Mouse (Mus musculus) lung, embryonic 14.5 days (tissue): ENCODE data around the gene Fam186a. TPM values are rescaled to one million over a fixed set of nuclear protein-coding genes. Genes with fewer than 3 reads are reported as not detected.
"Not testable (repeated sequence)": the region's sequence is repeated elsewhere in the genome, so short reads cannot be mapped to it uniquely, and the experiment has no call there.

ENCODE experiments used
- ATAC-seq: fragments of 200-750 bp; cut with Nextera tagmentation; 2 replicates; pipeline ENCODE4 v1.8.0; 2017; ENCODE audit warnings: mild to moderate bottlenecking, moderate TSS enrichment, moderate library complexity; ENCODE audit not compliant: insufficient read depth
- DNase-seq: peaks from one replicate; pipeline ENCODE4 v3.0.0-alpha.2; 2015
- H3K27ac ChIP-seq: fragments of 300-500 bp; sonication (generic); 2 replicates; pipeline ENCODE4 v1.5.1; 2014; ENCODE audit warnings: low read depth, mild to moderate bottlenecking, moderate library complexity
- H3K27me3 ChIP-seq: fragments of 300-500 bp; sonication (generic); 2 replicates; pipeline ENCODE4 v1.6.1; 2014; ENCODE audit warnings: low read length, control low read depth; ENCODE audit not compliant: insufficient read depth
- H3K36me3 ChIP-seq: fragments of 300-500 bp; sonication (generic); 2 replicates; pipeline ENCODE4 v1.6.1; 2014; ENCODE audit warnings: control low read depth; ENCODE audit not compliant: insufficient read depth
- H3K4me1 ChIP-seq: fragments of 300-500 bp; sonication (generic); 2 replicates; pipeline ENCODE4 v1.6.1; 2014; ENCODE audit warnings: antibody characterized with exemption, control low read depth; ENCODE audit not compliant: insufficient read depth
- H3K4me2 ChIP-seq: fragments of 300-500 bp; sonication (generic); 2 replicates; pipeline ENCODE4 v1.6.1; 2014; ENCODE audit warnings: mild to moderate bottlenecking
- H3K4me3 ChIP-seq: fragments of 300-500 bp; sonication (generic); 2 replicates; pipeline ENCODE4 v1.5.1; 2014; ENCODE audit warnings: low read depth, low read length
- H3K9ac ChIP-seq: fragments of 300-500 bp; sonication (generic); 2 replicates; pipeline ENCODE4 v1.6.1; 2014
- H3K9me3 ChIP-seq: fragments of 300-500 bp; sonication (generic); 2 replicates; pipeline ENCODE4 v1.6.1; 2016; ENCODE audit warnings: low read depth, low read length, control low read depth
- CTCF ChIP-seq: IDR thresholded peaks from 2 replicates; pipeline ENCODE4 v1.5.1; 2016; ENCODE audit warnings: antibody characterized with exemption, low read depth
- WGBS: fragments of 180-500 bp; shearing (Covaris S2); extraction: QIAGEN DNeasy Blood & Tissue Kit; methylation state at CpG from one replicate; pipeline ENCODE4 v1.1.7; 2014; 5-methylcytosine and 5-hydroxymethylcytosine counted together
- polyA plus RNA-seq: library from polyadenylated mRNA; unstranded; fragments of >200 nt; fragmentation: Nextera tagmentation; extraction: Ambion mirVana; gene quantifications from 2 replicates; pipeline ENCODE4 v1.2.1, GENCODE M21; 2014

Gene Fam186a
- polyA plus RNA-seq, 1 experiment from 2014 or later: 0.04 TPM

DNA sequence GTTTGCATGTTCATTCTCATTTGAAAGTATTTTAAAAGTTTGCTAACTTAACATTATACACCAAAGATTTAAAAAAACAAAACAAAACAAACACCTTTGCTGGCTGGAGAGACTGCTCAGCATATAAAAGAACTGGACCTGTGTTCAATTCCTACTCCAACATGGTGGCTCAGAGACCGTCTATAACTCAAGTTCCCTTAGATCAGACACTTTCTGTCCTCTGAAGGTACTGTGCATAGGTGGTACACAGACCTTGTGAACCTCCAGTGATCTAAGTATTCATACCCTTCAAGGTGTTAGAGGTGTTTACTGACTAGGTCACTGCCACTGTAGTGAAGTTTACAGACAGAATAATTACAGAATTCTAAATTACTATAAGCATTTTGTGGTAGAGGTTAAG, 12.4 kb upstream of the Fam186a start:
- WGBS: 69% methylated on average over 1 of the region's 1 CpGs

DNA sequence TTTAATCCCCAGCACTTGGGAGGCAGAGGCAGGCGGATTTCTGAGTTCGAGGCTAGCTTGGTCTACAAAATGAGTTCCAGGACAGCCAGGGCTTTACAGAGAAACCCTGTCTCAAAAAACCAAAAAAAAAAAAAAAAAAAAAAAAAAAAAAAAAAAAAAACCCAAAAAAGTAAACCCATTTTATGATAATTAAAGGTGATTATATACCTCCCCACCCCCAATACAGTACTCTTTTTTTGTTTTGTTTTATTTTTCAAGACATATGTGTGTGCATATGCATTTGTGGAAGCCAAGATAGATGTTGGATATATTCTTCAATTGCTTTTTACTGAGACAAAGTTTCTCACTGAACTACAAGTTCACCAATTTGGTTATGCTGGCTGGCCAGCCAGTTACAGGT, 9.3 kb upstream of the Fam186a start:
- not testable (repeated sequence) for DNase-seq, H3K4me1 ChIP-seq, H3K27ac ChIP-seq, H3K9ac ChIP-seq, H3K27me3 ChIP-seq, H3K9me3 ChIP-seq, ATAC-seq, H3K36me3 ChIP-seq, H3K4me2 ChIP-seq, H3K4me3 ChIP-seq
- WGBS: 91% methylated on average over 2 of the region's 2 CpGs

More for the DNA sequence above, 12.4 kb upstream of the Fam186a start:
- no peaks in the 10 kb centered on the region for H3K9me3 ChIP-seq
- no peaks in the 10 kb centered on the region for H3K36me3 ChIP-seq
- no peaks in the 10 kb centered on the region for H3K27me3 ChIP-seq
- no peaks in the 10 kb centered on the region for H3K4me1 ChIP-seq
- no peak overlapping the region for H3K4me2 ChIP-seq
- no peak for TF ChIP-seq CTCF
- no peak overlapping the region for H3K9ac ChIP-seq
- H3K27ac ChIP-seq: no peak overlapping the region
- ATAC-seq (no peak), DNase-seq (no peak)
- H3K4me3 ChIP-seq: no peak overlapping the region

DNA sequence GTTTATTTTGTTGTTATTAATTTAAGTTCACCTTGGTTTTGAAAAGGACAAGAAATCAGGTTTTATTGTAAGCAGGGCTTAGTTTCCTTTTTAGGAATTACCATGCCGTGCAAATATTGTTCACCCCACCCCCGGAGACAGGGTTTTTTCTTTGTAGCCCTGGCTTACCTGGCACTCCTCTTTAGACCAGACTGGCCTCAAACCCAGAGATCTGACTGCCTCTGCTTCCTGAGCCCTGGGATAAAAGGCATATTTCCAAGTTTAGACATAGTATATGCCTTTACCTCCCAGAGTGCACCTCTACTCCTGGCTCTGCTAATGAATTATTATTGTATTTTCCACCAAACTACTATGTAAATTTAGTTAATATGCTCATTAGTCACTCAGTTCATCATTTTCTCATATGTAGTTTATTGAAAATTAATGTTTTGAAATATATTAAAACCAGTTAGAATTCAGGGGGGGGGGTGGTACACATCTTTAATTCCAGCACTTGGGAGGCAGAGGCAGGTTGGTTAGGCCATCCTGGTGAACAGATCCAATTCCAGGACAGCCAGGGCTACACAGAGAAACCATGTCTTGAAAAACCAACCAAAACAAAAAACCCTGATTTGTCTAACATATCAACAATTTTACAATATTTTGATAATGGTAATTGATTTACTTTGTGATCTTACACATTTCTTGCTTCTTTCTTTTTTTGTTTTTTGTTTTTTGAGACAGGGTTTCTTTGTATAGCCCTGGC, 7.8 kb upstream of the Fam186a start:
- H3K4me1 ChIP-seq: no peaks in the 10 kb centered on the region
- ATAC-seq (no peak), DNase-seq (no peak)
- no peak overlapping the region for H3K27ac ChIP-seq
- TF ChIP-seq CTCF: no peak
- H3K9ac ChIP-seq: no peak overlapping the region
- peak overlapping the region; percentile 82 for H3K4me2 ChIP-seq
- H3K36me3 ChIP-seq: no peaks in the 10 kb centered on the region
- no peaks in the 10 kb centered on the region for H3K9me3 ChIP-seq
- WGBS: 72% methylated on average over 2 of the region's 2 CpGs
- H3K4me3 ChIP-seq: peak overlapping the region; percentile 77; the same call in 1 of the 2 replicates
- no peaks in the 10 kb centered on the region for H3K27me3 ChIP-seq

DNA sequence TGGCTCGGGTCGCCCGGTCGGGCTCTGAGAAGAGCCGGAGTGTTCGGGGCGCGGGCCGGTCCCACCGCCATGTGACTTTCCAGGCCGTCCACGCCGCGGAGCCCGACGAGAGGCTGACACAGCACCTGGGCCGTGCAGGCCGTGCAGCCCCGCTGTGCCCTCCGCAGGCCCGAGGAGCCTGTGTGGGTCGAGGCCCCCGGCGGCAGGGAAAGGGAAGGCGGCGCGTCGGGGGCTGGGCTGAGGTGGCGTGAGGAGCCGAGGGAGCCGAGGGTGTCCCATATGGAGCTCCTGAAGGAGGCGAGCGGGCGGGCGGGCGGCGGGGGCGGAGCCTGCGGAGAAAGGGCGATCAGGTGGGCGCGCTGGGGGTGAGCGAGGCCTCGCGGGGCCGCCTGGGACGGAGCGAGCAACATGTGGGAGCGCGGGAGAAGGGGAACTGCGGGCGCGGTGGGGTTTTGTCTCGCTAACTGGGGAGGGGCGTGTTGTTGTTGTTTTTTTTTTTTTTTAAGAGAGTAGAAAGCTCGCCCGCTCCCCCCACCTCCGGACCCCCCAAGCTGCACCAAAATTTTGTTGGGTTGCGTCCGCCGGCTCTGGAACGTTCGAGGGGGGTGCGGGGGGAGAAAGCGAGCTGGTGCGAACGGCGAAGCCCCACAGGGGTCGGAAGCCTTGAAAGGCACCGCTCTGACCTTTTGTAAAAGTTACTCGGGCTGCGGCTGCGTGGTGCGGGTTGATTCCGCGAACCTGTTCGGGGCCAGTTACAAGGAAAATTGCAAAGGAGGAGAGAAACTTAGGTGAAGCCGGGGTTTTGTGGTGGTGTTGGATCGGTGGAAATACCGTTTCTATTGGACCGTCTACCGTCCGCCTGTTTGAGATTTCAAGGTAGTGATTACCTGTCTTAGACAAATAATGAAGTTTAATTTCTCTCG, 6.4 kb upstream of the Fam186a start:
- Histone ChIP-seq H3K9ac (peak overlapping the region; percentile 75), H3K4me3 (peak overlapping the region; percentile 77), H3K36me3 (no peaks in the 10 kb centered on the region), H3K27ac (peak overlapping the region; percentile 94), H3K4me2 (peak overlapping the region; percentile 82), H3K27me3 (no peaks in the 10 kb centered on the region), H3K4me1 (no peaks in the 10 kb centered on the region), H3K9me3 (no peaks in the 10 kb centered on the region)
- WGBS: under 1% methylated on average over 84 of the region's 84 CpGs
- DNase-seq: peak; percentile 80
- peak; percentile 88 for ATAC-seq
- TF ChIP-seq CTCF: no peak

DNA sequence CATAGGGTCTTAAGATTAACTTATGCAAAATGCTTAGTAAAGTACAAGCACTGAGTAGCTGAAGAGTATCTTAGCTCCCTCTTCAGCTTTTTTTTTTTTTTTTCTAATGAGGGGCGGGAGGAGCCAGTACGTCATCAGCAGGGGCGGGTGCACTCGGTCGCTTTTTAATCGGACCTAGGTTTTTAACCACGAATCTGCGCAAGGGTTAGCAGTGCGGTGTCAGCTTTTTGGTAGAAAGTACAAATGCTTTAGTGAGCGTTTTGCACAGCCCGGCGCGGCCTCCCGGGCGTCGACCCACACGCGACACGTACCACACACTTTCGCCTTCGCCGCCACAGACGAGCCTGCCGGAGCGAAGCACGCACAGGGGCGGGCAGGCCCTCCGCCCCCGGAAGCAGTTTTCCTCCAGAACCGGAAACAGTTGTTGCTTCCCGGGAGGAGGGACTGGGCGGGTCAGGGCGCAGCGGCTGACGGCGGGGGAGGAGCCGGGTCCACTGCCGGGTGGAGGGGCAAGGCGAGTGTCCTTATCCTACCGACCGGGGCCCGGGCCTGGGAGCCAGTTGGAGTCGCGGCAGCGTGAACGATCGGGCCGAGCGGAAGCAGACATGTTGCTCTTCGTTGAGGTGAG, 5.6 kb upstream of the Fam186a start:
- Histone ChIP-seq H3K4me2 (peak overlapping the region; percentile 82), H3K4me1 (no peaks in the 10 kb centered on the region), H3K36me3 (no peaks in the 10 kb centered on the region), H3K4me3 (peak overlapping the region; percentile 77), H3K9ac (peak overlapping the region; percentile 75), H3K27ac (peak overlapping the region; percentile 94), H3K27me3 (no peaks in the 10 kb centered on the region), H3K9me3 (no peaks in the 10 kb centered on the region)
- no peak for TF ChIP-seq CTCF
- WGBS: under 1% methylated on average over 50 of the region's 50 CpGs
- ATAC-seq (peak; percentile 98), DNase-seq (peak; percentile 97)

DNA sequence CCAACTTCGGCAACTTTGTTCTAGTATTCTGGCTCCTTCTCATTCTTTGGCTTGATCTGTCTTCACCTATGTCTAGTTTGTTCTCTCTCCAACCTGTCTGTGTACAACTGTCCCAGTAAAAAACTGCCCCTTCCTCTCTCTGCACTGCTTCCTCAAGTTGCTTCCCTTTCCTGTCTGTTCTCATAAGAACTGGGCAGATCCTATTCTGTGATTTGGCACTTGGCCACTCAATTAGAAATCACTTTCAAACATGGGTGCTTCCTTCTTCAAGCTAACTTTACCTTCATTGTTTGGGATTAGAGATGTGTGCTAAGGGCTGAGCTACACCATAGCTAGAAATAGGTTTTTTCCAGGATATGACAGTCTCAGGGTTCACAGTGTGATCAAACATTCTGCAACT, 3.7 kb upstream of the Fam186a start:
- H3K4me2 ChIP-seq: no peak overlapping the region
- TF ChIP-seq CTCF: no peak
- H3K36me3 ChIP-seq: no peaks in the 10 kb centered on the region
- WGBS: 89% methylated on average over 1 of the region's 1 CpGs
- H3K4me3 ChIP-seq: no peak overlapping the region
- H3K9me3 ChIP-seq: no peaks in the 10 kb centered on the region
- no peak for ATAC-seq
- no peaks in the 10 kb centered on the region for H3K27me3 ChIP-seq
- H3K9ac ChIP-seq: no peak overlapping the region
- H3K4me1 ChIP-seq: no peaks in the 10 kb centered on the region
- no peak overlapping the region for H3K27ac ChIP-seq
- peak; percentile 8 for DNase-seq

DNA sequence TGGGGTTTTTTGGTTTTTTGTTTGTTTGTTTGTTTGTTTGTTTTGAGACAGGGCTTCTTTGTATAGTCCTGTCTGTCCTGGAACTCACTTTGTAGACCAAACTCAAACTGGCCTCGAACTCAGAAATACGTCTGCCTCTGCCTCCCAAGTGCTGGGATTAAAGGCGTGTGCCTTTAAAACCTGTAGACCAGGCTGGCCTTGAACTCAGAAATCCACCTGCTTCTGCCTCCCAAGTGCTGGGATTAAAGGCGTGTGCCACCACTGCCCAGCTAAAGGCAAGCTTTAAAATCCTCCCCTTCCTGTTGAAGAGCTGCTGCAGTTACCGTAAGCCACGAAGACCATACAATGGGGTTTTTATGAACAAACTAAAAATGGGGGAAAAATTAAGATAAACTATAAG, 2.9 kb upstream of the Fam186a start, which contains the start of gene Larp4:
TSS of gene Larp4 (plus strand) at position 301 of the 400 bp plus-strand sequence.
- not testable (repeated sequence) for H3K9ac ChIP-seq, H3K36me3 ChIP-seq, H3K4me3 ChIP-seq, H3K4me1 ChIP-seq, H3K27ac ChIP-seq, H3K9me3 ChIP-seq, H3K27me3 ChIP-seq, DNase-seq, ATAC-seq, H3K4me2 ChIP-seq
- WGBS: 84% methylated on average over 6 of the region's 6 CpGs
